Mouse (Mus musculus) forebrain, postnatal 0 days (tissue): ENCODE results near the gene Defb36. TPM values are rescaled to one million over a fixed set of nuclear protein-coding genes. Genes with fewer than 3 reads are reported as not detected.

Source experiments
- ATAC-seq: fragments of 200-750 bp; cut with Nextera tagmentation; 2 replicates; pipeline ENCODE4 v1.8.0; 2017; ENCODE audit warnings: mild to moderate bottlenecking, moderate library complexity
- DNase-seq: peaks from one replicate; pipeline ENCODE4 v3.0.0-alpha.2; 2015
- H3K27ac ChIP-seq: fragments of 300-500 bp; sonication (generic); 2 replicates; pipeline ENCODE4 v1.5.1; 2014; ENCODE audit warnings: low read depth, mild to moderate bottlenecking, antibody characterized with exemption, low read length, moderate library complexity, mixed read lengths
- H3K27me3 ChIP-seq: fragments of 300-500 bp; sonication (generic); 2 replicates; pipeline ENCODE4 v1.6.1; 2014; ENCODE audit warnings: mild to moderate bottlenecking, low read length, mixed read lengths; ENCODE audit not compliant: insufficient read depth
- H3K36me3 ChIP-seq: fragments of 300-500 bp; sonication (generic); 2 replicates; pipeline ENCODE4 v1.6.1; 2014; ENCODE audit warnings: mild to moderate bottlenecking, moderate library complexity; ENCODE audit not compliant: insufficient read depth
- H3K4me1 ChIP-seq: fragments of 300-500 bp; sonication (generic); 2 replicates; pipeline ENCODE4 v1.6.1; 2014; ENCODE audit warnings: antibody characterized with exemption; ENCODE audit not compliant: insufficient read depth
- H3K4me2 ChIP-seq: fragments of 300-500 bp; sonication (generic); 2 replicates; pipeline ENCODE4 v1.6.1; 2014; ENCODE audit warnings: low read depth, mild to moderate bottlenecking, moderate library complexity
- H3K4me3 ChIP-seq: fragments of 300-500 bp; sonication (generic); 2 replicates; pipeline ENCODE4 v1.5.1; 2014; ENCODE audit warnings: low read depth, low read length, mixed read lengths
- H3K9ac ChIP-seq: fragments of 300-500 bp; sonication (generic); 2 replicates; pipeline ENCODE4 v1.6.1; 2014; ENCODE audit warnings: mild to moderate bottlenecking
- H3K9me3 ChIP-seq: fragments of 300-500 bp; sonication (generic); 2 replicates; pipeline ENCODE4 v1.6.1; 2016; ENCODE audit warnings: low read length
- CTCF ChIP-seq: sonication (generic); IDR thresholded peaks from 2 replicates; pipeline ENCODE4 v1.5.1; 2016; ENCODE audit warnings: antibody characterized with exemption, control low read depth, low read depth
- WGBS: fragments of 180-500 bp; shearing (Covaris S2); extraction: QIAGEN DNeasy Blood & Tissue Kit; methylation state at CpG from one replicate; pipeline ENCODE4 v1.1.7; 2014; 5-methylcytosine and 5-hydroxymethylcytosine counted together
- polyA plus RNA-seq: library from polyadenylated mRNA; unstranded; fragments of >200 nt; fragmentation: Nextera tagmentation; extraction: Ambion mirVana; gene quantifications from 2 replicates; pipeline ENCODE4 v1.2.1, GENCODE M21; 2015
- total RNA-seq: library from RNA; depleted of rRNA; stranded (reverse); fragments of >200 nt; gene quantifications from 2 replicates; pipeline ENCODE4 v1.2.3, GENCODE M21; 2014

Gene Defb36
- total and polyA plus RNA-seq, 2 experiments from 2014 or later: not detected

- H3K4me1 ChIP-seq: no peaks in the 10 kb centered on the region
- ATAC-seq: no peak
- no peak overlapping the region for H3K27ac ChIP-seq
- WGBS: 74% methylated on average over 9 of the region's 9 CpGs
- DNase-seq: no peak
- H3K27me3 ChIP-seq: no peaks in the 10 kb centered on the region
- H3K9ac ChIP-seq: no peak overlapping the region
- no peaks in the 10 kb centered on the region for H3K36me3 ChIP-seq
- no peaks in the 10 kb centered on the region for H3K9me3 ChIP-seq
- no peak overlapping the region for H3K4me3 ChIP-seq
- TF ChIP-seq CTCF: no peak
- no peak overlapping the region for H3K4me2 ChIP-seq
Measured at GRCm38 (mm10) chr2:152620367-152621134, 16.4 kb downstream of the Defb36 start.

GRCm38 (mm10) chr2:152622151-152622550, 18.0 kb downstream of the Defb36 start:
- 89% methylated on average over 13 of the region's 13 CpGs for WGBS
- ATAC-seq: no peak

DNA sequence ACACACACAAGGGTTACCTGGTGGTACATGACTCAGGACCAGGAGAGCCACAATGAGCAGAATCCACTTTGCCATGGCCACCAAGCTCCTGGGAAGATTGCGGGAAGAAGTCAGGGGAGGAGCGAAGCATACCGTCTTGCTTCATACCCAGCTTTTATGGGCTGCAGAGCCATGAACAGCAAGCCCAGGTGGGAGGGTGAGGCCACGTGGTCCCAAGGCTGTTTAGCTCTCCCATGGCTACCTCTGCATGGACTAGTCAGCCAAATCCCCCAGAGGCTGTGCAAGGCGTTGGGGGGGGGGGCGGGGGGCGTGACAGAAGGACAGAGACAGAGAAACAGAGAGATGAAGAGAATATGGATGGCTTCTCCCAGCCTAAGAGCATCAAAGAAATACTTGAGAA, 18.8 kb downstream of the Defb36 start, which contains the start of gene Defb25:
Gene Defb25, minus strand, starts transcription at position 101 of the 400 bp plus-strand sequence.
- Histone ChIP-seq H3K4me3 (no peak within 1 kb of the TSS), H3K36me3 (no peaks in the 10 kb centered on the region), H3K27ac (no peak within 1 kb of the TSS), H3K9ac (no peak within 1 kb of the TSS), H3K27me3 (peaks cover 15% of the 10 kb centered on the region), H3K4me1 (peaks cover 10% of the 10 kb centered on the region; the same call in 1 of the 2 replicates), H3K4me2 (no peak within 1 kb of the TSS), H3K9me3 (no peaks in the 10 kb centered on the region)
- DNase-seq: no peak
- no peak for TF ChIP-seq CTCF
- 88% methylated on average over 7 of the region's 7 CpGs for WGBS
- no peak for ATAC-seq

More at GRCm38 (mm10) chr2:152622151-152622550, 18.0 kb downstream of the Defb36 start:
- no peak overlapping the region for H3K27ac ChIP-seq
- no peak for TF ChIP-seq CTCF
- peaks cover 7% of the 10 kb centered on the region; the same call in 1 of the 2 replicates for H3K4me1 ChIP-seq
- H3K9ac ChIP-seq: no peak overlapping the region
- no peak overlapping the region for H3K4me2 ChIP-seq
- no peaks in the 10 kb centered on the region for H3K9me3 ChIP-seq
- no peak overlapping the region for H3K4me3 ChIP-seq
- no peak for DNase-seq
- H3K27me3 ChIP-seq: peaks cover 8% of the 10 kb centered on the region
- H3K36me3 ChIP-seq: no peaks in the 10 kb centered on the region

GRCm38 (mm10) chr2:152624566-152624965, 20.4 kb downstream of the Defb36 start:
- Histone ChIP-seq H3K4me2 (no peak overlapping the region), H3K4me3 (no peak overlapping the region), H3K27me3 (peaks cover 26% of the 10 kb centered on the region), H3K9ac (no peak overlapping the region), H3K4me1 (peaks cover 10% of the 10 kb centered on the region; the same call in 1 of the 2 replicates), H3K36me3 (no peaks in the 10 kb centered on the region), H3K27ac (no peak overlapping the region), H3K9me3 (no peaks in the 10 kb centered on the region)
- 78% methylated on average over 2 of the region's 2 CpGs for WGBS
- no peak for DNase-seq
- TF ChIP-seq CTCF: no peak
- no peak for ATAC-seq

- no peaks in the 10 kb centered on the region for H3K9me3 ChIP-seq
- no peak overlapping the region for H3K9ac ChIP-seq
- H3K36me3 ChIP-seq: no peaks in the 10 kb centered on the region
- no peak overlapping the region for H3K4me3 ChIP-seq
- H3K27me3 ChIP-seq: peaks cover 26% of the 10 kb centered on the region
- H3K4me1 ChIP-seq: peaks cover 10% of the 10 kb centered on the region; the same call in 1 of the 2 replicates
- no peak for TF ChIP-seq CTCF
- peak; percentile 50 for ATAC-seq
- no peak for DNase-seq
- H3K27ac ChIP-seq: no peak overlapping the region
- no peak overlapping the region for H3K4me2 ChIP-seq
- 7% methylated on average over 1 of the region's 1 CpGs for WGBS
Measured at GRCm38 (mm10) chr2:152625256-152625655, 21.1 kb downstream of the Defb36 start.

- H3K4me2 ChIP-seq: peak within 1 kb of the TSS; percentile 55
- peaks cover 10% of the 10 kb centered on the region; the same call in 1 of the 2 replicates for H3K4me1 ChIP-seq
- WGBS: 3% methylated on average over 58 of the region's 59 CpGs
- ATAC-seq (peak; percentile 53; the same call in 1 of the 2 replicates), DNase-seq (no peak)
- H3K9ac ChIP-seq: peak within 1 kb of the TSS; percentile 33
- TF ChIP-seq CTCF: no peak
- no peaks in the 10 kb centered on the region for H3K36me3 ChIP-seq
- peaks cover 26% of the 10 kb centered on the region for H3K27me3 ChIP-seq
- H3K9me3 ChIP-seq: no peaks in the 10 kb centered on the region
- no peak within 1 kb of the TSS for H3K27ac ChIP-seq
- H3K4me3 ChIP-seq: peak within 1 kb of the TSS; percentile 28
Measured at GRCm38 (mm10) chr2:152626774-152627591, 22.9 kb downstream of the Defb36 start, which contains the start of gene Rem1. TSS of gene Rem1 (plus strand) at chr2:152626951.
